Mouse (Mus musculus) urinary bladder, adult 2 months (tissue): ENCODE measurements around the gene Pdzrn3. TPM values are rescaled to one million over a fixed set of nuclear protein-coding genes. Genes with fewer than 3 reads are reported as not detected.

ENCODE experiments used
- DNase-seq: peaks from one replicate; pipeline ENCODE4 v3.0.0; 2022; ENCODE audit warnings: low spot score
- polyA plus RNA-seq: library from polyadenylated mRNA; depleted of rRNA; stranded (reverse); fragments of >200 nt; gene quantifications from 2 replicates; pipeline ENCODE4 v1.2.3, GENCODE M21; 2012

Gene Pdzrn3
- polyA plus RNA-seq, 1 experiment = 53.6 TPM

- DNase-seq = no peak
Observed at GRCm38 (mm10) chr6:101372982-101373381, 4.7 kb downstream of the Pdzrn3 start.

- no peak for DNase-seq
Observed at GRCm38 (mm10) chr6:101366809-101367602, 10.7 kb downstream of the Pdzrn3 start.

GRCm38 (mm10) chr6:101365795-101366194 lies 11.9 kb downstream of the Pdzrn3 start:
- no peak for DNase-seq

- DNase-seq = no peak
Observed at GRCm38 (mm10) chr6:101363904-101364303, 13.8 kb downstream of the Pdzrn3 start.

GRCm38 (mm10) chr6:101362728-101363127 lies 15.0 kb downstream of the Pdzrn3 start:
- DNase-seq = no peak

GRCm38 (mm10) chr6:101362268-101362667 lies 15.4 kb downstream of the Pdzrn3 start:
- DNase-seq = no peak

- DNase-seq = no peak
Observed at GRCm38 (mm10) chr6:101360211-101360737, 17.4 kb downstream of the Pdzrn3 start.

GRCm38 (mm10) chr6:101359646-101360045 lies 18.1 kb downstream of the Pdzrn3 start:
- no peak for DNase-seq

GRCm38 (mm10) chr6:101354887-101355286 lies 22.8 kb downstream of the Pdzrn3 start:
- DNase-seq = no peak

GRCm38 (mm10) chr6:101354230-101354881 lies 23.3 kb downstream of the Pdzrn3 start:
- no peak for DNase-seq

- no peak for DNase-seq
Observed at GRCm38 (mm10) chr6:101353701-101354100, 24.0 kb downstream of the Pdzrn3 start.

GRCm38 (mm10) chr6:101352626-101353025 lies 25.1 kb downstream of the Pdzrn3 start:
- no peak for DNase-seq

GRCm38 (mm10) chr6:101351100-101351499 lies 26.6 kb downstream of the Pdzrn3 start:
- DNase-seq = no peak

GRCm38 (mm10) chr6:101350414-101350973 lies 27.2 kb downstream of the Pdzrn3 start:
- no peak for DNase-seq

- DNase-seq = no peak
Observed at GRCm38 (mm10) chr6:101348496-101348895, 29.2 kb downstream of the Pdzrn3 start.

GRCm38 (mm10) chr6:101340051-101340450 lies 37.6 kb downstream of the Pdzrn3 start:
- no peak for DNase-seq

GRCm38 (mm10) chr6:101337842-101338528 lies 39.7 kb downstream of the Pdzrn3 start:
- DNase-seq = no peak

GRCm38 (mm10) chr6:101336660-101337059 lies 41.0 kb downstream of the Pdzrn3 start:
- DNase-seq = no peak

GRCm38 (mm10) chr6:101335744-101336143 lies 42.0 kb downstream of the Pdzrn3 start:
- DNase-seq = no peak

GRCm38 (mm10) chr6:101334495-101334894 lies 43.2 kb downstream of the Pdzrn3 start:
- DNase-seq = no peak

- no peak for DNase-seq
Observed at GRCm38 (mm10) chr6:101330392-101330791, 47.3 kb downstream of the Pdzrn3 start.

GRCm38 (mm10) chr6:101329499-101329898 lies 48.2 kb downstream of the Pdzrn3 start:
- no peak for DNase-seq
